Mouse (Mus musculus): Measurements from ENCODE around the gene Dus1l. TPM values are rescaled to one million over a fixed set of nuclear protein-coding genes. Genes with fewer than 3 reads are reported as not detected.

Gene Dus1l
- polyA plus RNA-seq, 1 experiment from 2014 or later = 67.9 TPM

DNA sequence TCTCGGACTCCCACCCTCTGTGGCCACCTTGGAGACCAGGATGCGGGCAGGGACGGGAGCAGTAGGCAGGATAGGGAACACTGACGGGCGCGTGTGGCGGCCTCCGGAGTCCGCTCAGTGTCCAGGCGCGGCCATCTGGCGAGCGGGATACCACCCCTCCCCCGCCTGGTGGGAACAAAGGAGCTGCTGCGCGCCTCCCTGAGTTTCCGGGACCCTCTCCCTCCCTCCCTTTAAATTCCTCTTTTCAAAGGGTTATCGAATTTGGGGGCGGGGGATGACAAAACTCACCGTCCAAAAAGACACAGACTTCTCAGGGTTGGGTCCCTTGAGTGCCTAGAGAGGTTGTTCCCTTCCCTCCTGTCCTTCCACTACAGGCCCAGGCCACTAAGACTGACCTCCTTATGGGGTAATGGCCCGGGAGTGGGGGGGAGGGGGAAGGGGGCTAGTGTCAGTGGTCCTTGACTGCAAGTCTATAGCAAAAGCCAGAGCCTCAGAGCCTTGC, 28.6 kb upstream of the Dus1l start:
- no peaks in the 10 kb centered on the region for H3K27me3 ChIP-seq
- ATAC-seq (ENCODE audit: low FRiP score) = peak; percentile 22
- peak overlapping the region; percentile 96 for H3K9ac ChIP-seq
- H3K4me2 ChIP-seq = peak overlapping the region; percentile 98
- H3K27ac ChIP-seq = peak overlapping the region; percentile 99
- peaks cover 51% of the 10 kb centered on the region for H3K4me1 ChIP-seq
- WGBS = under 1% methylated on average over 21 of the region's 21 CpGs
- H3K9me3 ChIP-seq = no peaks in the 10 kb centered on the region
- peak overlapping the region; percentile 90 for H3K4me3 ChIP-seq (replicated peaks)
- H3K36me3 ChIP-seq (replicated peaks) = peaks cover 25% of the 10 kb centered on the region

GRCm38 (mm10) chr11:120823956-120824786, 28.0 kb upstream of the Dus1l start, which contains the start of gene Fasn:
Gene Fasn, minus strand, starts transcription at chr11:120824547.
- no peaks in the 10 kb centered on the region for H3K27me3 ChIP-seq
- under 1% methylated on average over 109 of the region's 109 CpGs for WGBS
- peak within 1 kb of the TSS; percentile 90 for H3K4me3 ChIP-seq (replicated peaks)
- peak within 1 kb of the TSS; percentile 99 for H3K27ac ChIP-seq
- peak; percentile 90 for ATAC-seq (ENCODE audit: low FRiP score)
- peaks cover 51% of the 10 kb centered on the region for H3K4me1 ChIP-seq
- H3K9me3 ChIP-seq = no peaks in the 10 kb centered on the region
- H3K9ac ChIP-seq = peak within 1 kb of the TSS; percentile 96
- H3K36me3 ChIP-seq (replicated peaks) = peaks cover 32% of the 10 kb centered on the region
- H3K4me2 ChIP-seq = peak within 1 kb of the TSS; percentile 98

DNA sequence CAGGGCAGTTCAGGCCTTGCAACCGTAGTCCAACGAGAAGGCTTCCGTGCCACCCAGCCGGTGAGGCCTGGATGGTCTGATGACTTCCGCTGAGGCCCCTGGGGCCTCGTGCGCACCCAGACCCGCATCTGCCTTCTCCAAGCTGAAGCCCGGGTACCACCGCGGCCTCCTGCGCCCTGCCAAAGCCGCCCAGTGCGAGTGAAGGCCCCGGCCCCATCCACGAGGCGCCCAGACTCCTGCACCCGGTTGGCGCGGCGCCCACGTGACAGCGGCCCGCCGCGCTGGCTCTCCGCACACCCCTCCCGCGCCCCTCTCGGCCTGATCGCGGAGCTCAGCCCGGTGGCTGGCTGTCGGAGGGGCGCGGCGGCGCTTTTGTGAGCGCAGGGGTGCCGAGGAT, 27.3 kb upstream of the Dus1l start:
- H3K4me3 ChIP-seq (replicated peaks) = peak overlapping the region; percentile 90
- H3K4me2 ChIP-seq = peak overlapping the region; percentile 98
- H3K9me3 ChIP-seq = no peaks in the 10 kb centered on the region
- peaks cover 51% of the 10 kb centered on the region for H3K4me1 ChIP-seq
- peaks cover 38% of the 10 kb centered on the region for H3K36me3 ChIP-seq (replicated peaks)
- peak; percentile 63 for ATAC-seq (ENCODE audit: low FRiP score)
- peak overlapping the region; percentile 96 for H3K9ac ChIP-seq
- 0% methylated on average over 38 of the region's 40 CpGs for WGBS
- H3K27me3 ChIP-seq = no peaks in the 10 kb centered on the region
- H3K27ac ChIP-seq = peak overlapping the region; percentile 99

- H3K9me3 ChIP-seq = no peaks in the 10 kb centered on the region
- 1% methylated on average over 14 of the region's 14 CpGs for WGBS
- H3K4me2 ChIP-seq = peak overlapping the region; percentile 98
- H3K36me3 ChIP-seq (replicated peaks) = peaks cover 44% of the 10 kb centered on the region
- peak overlapping the region; percentile 96 for H3K9ac ChIP-seq
- peak overlapping the region; percentile 90 for H3K4me3 ChIP-seq (replicated peaks)
- no peaks in the 10 kb centered on the region for H3K27me3 ChIP-seq
- ATAC-seq (ENCODE audit: low FRiP score) = no peak
- H3K4me1 ChIP-seq = peaks cover 51% of the 10 kb centered on the region
- H3K27ac ChIP-seq = peak overlapping the region; percentile 99
These were observed 26.8 kb upstream of the Dus1l start for GRCm38 (mm10) chr11:120822831-120823550.

DNA sequence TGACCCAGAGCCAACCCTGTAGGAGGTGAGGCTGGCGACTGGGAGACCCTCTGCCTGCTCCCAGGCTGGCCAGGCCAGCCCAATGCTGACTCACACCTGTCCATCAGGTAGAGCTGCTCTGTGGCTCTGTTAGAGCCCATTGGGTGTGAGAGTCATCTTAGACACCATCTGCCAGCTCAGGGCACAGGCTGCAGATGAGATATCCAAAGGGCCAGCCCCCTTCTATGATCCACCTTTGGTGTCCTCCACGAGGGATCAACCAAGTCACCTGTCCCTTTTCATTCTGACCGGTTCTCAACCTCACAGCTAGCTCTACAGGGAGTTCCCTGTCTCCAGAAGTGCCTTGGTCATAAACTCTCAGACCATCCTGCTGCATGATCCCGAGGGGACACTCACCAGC, 26.1 kb upstream of the Dus1l start:
- Histone ChIP-seq H3K4me3 (replicated peaks) (peak overlapping the region; percentile 90), H3K36me3 (replicated peaks) (peaks cover 51% of the 10 kb centered on the region), H3K4me1 (peaks cover 51% of the 10 kb centered on the region), H3K4me2 (peak overlapping the region; percentile 98), H3K27me3 (no peaks in the 10 kb centered on the region), H3K9me3 (no peaks in the 10 kb centered on the region), H3K9ac (peak overlapping the region; percentile 96), H3K27ac (no peak overlapping the region)
- ATAC-seq (ENCODE audit: low FRiP score) = no peak
- 68% methylated on average over 4 of the region's 4 CpGs for WGBS

- peaks cover 61% of the 10 kb centered on the region for H3K36me3 ChIP-seq (replicated peaks)
- H3K4me1 ChIP-seq = peaks cover 44% of the 10 kb centered on the region
- no peaks in the 10 kb centered on the region for H3K27me3 ChIP-seq
- H3K9ac ChIP-seq = peak overlapping the region; percentile 96
- H3K27ac ChIP-seq = no peak overlapping the region
- no peak for ATAC-seq (ENCODE audit: low FRiP score)
- WGBS = 89% methylated on average over 14 of the region's 14 CpGs
- no peaks in the 10 kb centered on the region for H3K9me3 ChIP-seq
- peak overlapping the region; percentile 90 for H3K4me3 ChIP-seq (replicated peaks)
- H3K4me2 ChIP-seq = peak overlapping the region; percentile 98
These were observed 25.1 kb upstream of the Dus1l start for GRCm38 (mm10) chr11:120821076-120821922.

- Histone ChIP-seq H3K36me3 (replicated peaks) (peaks cover 68% of the 10 kb centered on the region), H3K4me1 (peaks cover 37% of the 10 kb centered on the region), H3K27ac (no peak overlapping the region), H3K27me3 (no peaks in the 10 kb centered on the region), H3K9me3 (no peaks in the 10 kb centered on the region), H3K4me2 (no peak overlapping the region), H3K4me3 (replicated peaks) (no peak overlapping the region), H3K9ac (no peak overlapping the region)
- WGBS = 91% methylated on average over 14 of the region's 14 CpGs
- no peak for ATAC-seq (ENCODE audit: low FRiP score)
These were observed 24.3 kb upstream of the Dus1l start for GRCm38 (mm10) chr11:120820546-120820945.

DNA sequence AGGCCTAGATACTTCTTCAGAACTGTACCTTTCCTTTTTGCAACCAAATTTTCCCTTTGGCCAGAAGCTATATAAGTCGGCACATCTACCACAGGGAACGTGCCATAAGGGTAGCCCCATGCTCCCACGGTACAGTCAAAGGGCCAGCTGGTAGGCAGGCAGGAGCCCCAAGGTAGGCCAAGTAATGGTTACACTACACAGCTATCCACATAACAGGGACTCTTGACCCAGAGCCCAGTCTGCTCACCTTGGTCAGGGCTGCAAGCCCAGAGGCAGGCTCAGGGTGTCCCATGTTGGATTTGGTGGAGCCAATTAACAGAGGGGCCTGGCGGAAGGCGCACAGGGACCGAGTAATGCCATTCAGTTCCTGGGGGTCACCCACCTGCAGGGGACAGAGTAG, 23.4 kb upstream of the Dus1l start:
- Histone ChIP-seq H3K27me3 (no peaks in the 10 kb centered on the region), H3K36me3 (replicated peaks) (peaks cover 78% of the 10 kb centered on the region), H3K9ac (no peak overlapping the region; the same call in 1 of the 2 replicates), H3K9me3 (no peaks in the 10 kb centered on the region), H3K27ac (no peak overlapping the region), H3K4me1 (peaks cover 28% of the 10 kb centered on the region), H3K4me2 (no peak overlapping the region), H3K4me3 (replicated peaks) (no peak overlapping the region)
- WGBS = 97% methylated on average over 6 of the region's 6 CpGs
- no peak for ATAC-seq (ENCODE audit: low FRiP score)

DNA sequence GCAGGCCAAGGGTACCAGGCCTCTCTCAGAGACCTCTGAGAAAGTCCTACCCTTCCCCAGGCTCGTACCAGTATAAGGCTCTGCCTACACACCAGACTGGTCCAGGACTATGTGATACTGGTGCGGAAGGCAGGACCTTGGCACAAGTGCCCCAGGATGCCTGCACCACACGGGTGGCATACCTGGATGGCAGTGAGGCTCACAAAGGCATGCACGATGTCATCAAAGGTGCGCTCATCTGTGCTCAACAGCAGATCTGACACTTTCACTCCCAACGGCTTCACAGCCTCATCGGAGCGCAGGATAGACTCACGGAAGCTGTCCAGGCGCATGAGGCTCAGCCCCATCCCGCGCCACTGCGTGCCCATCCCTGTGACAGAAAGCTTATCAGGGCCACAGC, 22.0 kb upstream of the Dus1l start:
- Histone ChIP-seq H3K36me3 (replicated peaks) (peaks cover 91% of the 10 kb centered on the region), H3K4me3 (replicated peaks) (no peak overlapping the region), H3K27ac (no peak overlapping the region), H3K9ac (no peak overlapping the region), H3K9me3 (no peaks in the 10 kb centered on the region), H3K4me1 (peaks cover 28% of the 10 kb centered on the region), H3K27me3 (no peaks in the 10 kb centered on the region), H3K4me2 (no peak overlapping the region)
- WGBS = 96% methylated on average over 13 of the region's 13 CpGs
- no peak for ATAC-seq (ENCODE audit: low FRiP score)

- H3K27me3 ChIP-seq = no peaks in the 10 kb centered on the region
- H3K4me2 ChIP-seq = no peak overlapping the region
- no peaks in the 10 kb centered on the region for H3K9me3 ChIP-seq
- H3K4me1 ChIP-seq = peaks cover 20% of the 10 kb centered on the region
- no peak overlapping the region for H3K27ac ChIP-seq
- no peak for ATAC-seq (ENCODE audit: low FRiP score)
- H3K4me3 ChIP-seq (replicated peaks) = no peak overlapping the region
- H3K36me3 ChIP-seq (replicated peaks) = peaks cover 100% of the 10 kb centered on the region
- 0 out of 2 replicates have a peak overlapping the region, but pooled peaks have one; percentile 29 for H3K9ac ChIP-seq
- WGBS = 95% methylated on average over 6 of the region's 6 CpGs
These were observed 21.2 kb upstream of the Dus1l start for GRCm38 (mm10) chr11:120817358-120817757.

GRCm38 (mm10) chr11:120812068-120812467, 15.9 kb upstream of the Dus1l start:
- Histone ChIP-seq H3K4me2 (no peak overlapping the region), H3K4me1 (no peaks in the 10 kb centered on the region), H3K27ac (no peak overlapping the region), H3K4me3 (replicated peaks) (no peak overlapping the region), H3K9ac (no peak overlapping the region), H3K36me3 (replicated peaks) (peaks cover 100% of the 10 kb centered on the region), H3K9me3 (no peaks in the 10 kb centered on the region), H3K27me3 (no peaks in the 10 kb centered on the region)
- no peak for ATAC-seq (ENCODE audit: low FRiP score)
- WGBS = 94% methylated on average over 16 of the region's 16 CpGs

DNA sequence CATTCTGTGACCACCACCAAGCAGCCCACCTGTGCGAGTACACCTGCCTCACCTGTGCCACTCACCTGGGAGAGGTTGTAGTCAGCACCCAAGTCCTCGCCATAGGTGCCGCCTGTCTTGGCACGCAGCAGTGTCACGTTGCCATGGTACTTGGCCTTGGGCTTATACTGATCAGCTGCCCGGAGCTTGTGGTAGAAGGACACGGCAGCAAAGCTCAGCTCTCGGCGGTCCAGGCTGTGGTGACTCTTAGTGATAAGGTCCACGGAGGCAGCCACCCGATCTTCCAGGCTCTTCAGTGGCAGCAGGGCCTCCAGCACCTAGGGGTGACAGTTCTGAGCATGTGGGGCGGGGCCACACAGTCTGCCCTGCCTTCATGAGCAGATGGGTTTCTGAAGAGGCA, 11.8 kb upstream of the Dus1l start:
- Histone ChIP-seq H3K4me1 (no peaks in the 10 kb centered on the region), H3K9ac (no peak overlapping the region), H3K27ac (no peak overlapping the region), H3K4me3 (replicated peaks) (no peak overlapping the region), H3K9me3 (no peaks in the 10 kb centered on the region), H3K27me3 (no peaks in the 10 kb centered on the region), H3K36me3 (replicated peaks) (peaks cover 81% of the 10 kb centered on the region), H3K4me2 (no peak overlapping the region)
- WGBS = 94% methylated on average over 12 of the region's 12 CpGs
- no peak for ATAC-seq (ENCODE audit: low FRiP score)
